Mouse (Mus musculus): ENCODE data around the gene Majin. TPM values are rescaled to one million over a fixed set of nuclear protein-coding genes. Genes with fewer than 3 reads are reported as not detected.

Majin gene
- polyA plus RNA-seq, 1 experiment from 2014 or later, result not detected

DNA sequence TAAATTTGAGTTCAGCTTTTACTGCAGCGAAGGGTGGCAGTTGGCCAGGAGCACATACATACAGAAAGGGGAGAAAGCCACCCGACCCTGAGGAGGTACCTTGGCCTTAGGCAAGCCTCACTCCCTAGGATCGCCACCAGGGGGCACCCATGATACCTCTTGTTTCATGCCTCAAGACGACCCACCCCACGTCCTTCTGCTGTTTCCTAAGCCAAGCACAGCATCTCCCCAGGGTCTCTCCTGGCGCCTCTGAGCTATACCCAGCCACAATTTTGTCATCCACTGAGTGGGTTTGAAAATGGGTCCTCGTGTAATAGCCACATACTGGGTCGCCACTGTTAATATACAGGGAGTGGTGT is 84.0 kb downstream of the Majin start:
- Histone ChIP-seq H3K9ac (no peak overlapping the region), H3K36me3 (no peaks in the 10 kb centered on the region), H3K9me3 (replicated peaks) (no peaks in the 10 kb centered on the region), H3K27ac (no peak overlapping the region), H3K4me1 (0 out of 2 replicates have a peak, but pooled peaks cover 2% of the 10 kb centered on the region), H3K4me2 (replicated peaks) (no peak overlapping the region), H3K27me3 (0 out of 2 replicates have a peak, but pooled peaks cover 4% of the 10 kb centered on the region), H3K4me3 (no peak overlapping the region)
- ATAC-seq (ENCODE audit: low FRiP score), result peak; percentile 66
- 17% methylated on average over 8 of the region's 8 CpGs for WGBS

DNA sequence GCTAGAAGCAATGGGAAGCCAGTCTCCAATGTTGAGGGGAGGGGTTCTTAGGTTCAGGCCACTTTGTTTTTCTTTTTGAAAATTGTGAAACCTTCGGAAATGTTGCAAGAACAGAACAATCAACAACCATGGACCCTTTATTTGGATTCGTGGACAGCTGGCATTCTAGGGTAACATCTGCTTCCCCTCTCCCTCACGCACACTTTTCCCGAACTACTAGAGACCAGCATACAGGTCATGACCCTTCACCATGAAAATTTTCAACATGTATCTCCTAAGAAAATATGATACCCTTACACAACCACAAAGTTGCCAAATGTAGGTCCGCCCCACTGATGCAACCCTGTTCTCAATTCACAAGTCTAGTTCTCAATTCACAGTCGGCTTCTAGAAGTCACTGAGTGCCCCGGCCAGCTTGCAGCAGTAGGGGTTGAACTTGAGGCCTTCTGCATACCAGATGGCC is 84.5 kb downstream of the Majin start:
- no peak overlapping the region for H3K27ac ChIP-seq
- H3K36me3 ChIP-seq, result no peaks in the 10 kb centered on the region
- WGBS, result 83% methylated on average over 7 of the region's 7 CpGs
- no peak overlapping the region for H3K4me3 ChIP-seq
- H3K4me1 ChIP-seq, result 0 out of 2 replicates have a peak, but pooled peaks cover 2% of the 10 kb centered on the region
- H3K4me2 ChIP-seq (replicated peaks), result no peak overlapping the region
- no peaks in the 10 kb centered on the region for H3K9me3 ChIP-seq (replicated peaks)
- no peak for ATAC-seq (ENCODE audit: low FRiP score)
- 0 out of 2 replicates have a peak, but pooled peaks cover 4% of the 10 kb centered on the region for H3K27me3 ChIP-seq
- H3K9ac ChIP-seq, result no peak overlapping the region

DNA sequence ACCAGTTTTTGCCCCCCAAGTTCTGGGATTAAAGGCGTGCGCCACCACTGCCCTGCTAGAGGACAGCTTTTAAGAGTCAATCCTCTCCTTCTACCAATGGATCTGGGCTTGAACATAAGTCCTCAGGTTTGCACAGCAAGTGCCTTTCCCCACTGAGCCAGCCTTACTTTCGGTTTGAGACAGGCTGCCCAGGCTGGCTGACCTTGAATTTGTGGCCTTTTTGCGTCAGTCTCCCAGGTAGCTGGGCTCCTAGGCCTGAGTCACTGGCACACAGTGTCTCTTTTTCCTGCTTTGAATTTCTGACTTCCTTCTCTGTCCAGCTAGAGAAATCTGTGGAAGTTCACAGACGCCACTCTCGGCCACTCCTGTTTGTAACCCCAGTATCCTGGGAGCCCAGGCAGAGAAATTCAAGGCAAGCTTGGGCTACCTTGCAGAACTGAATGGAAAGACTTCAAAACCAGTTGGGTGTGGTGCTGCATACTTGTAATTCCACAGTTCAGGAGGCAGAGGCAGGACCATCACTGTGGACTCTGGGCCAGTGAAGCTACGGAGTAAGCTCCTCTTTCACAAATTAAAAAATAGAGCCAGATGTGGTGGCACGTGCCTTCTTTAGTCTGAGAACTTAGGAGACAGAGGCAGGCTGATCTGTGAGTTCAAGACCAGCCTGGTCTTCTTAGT is 85.7 kb downstream of the Majin start:
- H3K27me3 ChIP-seq, result 0 out of 2 replicates have a peak, but pooled peaks cover 4% of the 10 kb centered on the region
- WGBS, result 87% methylated on average over 8 of the region's 8 CpGs
- H3K4me3 ChIP-seq, result no peak overlapping the region
- H3K4me1 ChIP-seq, result 0 out of 2 replicates have a peak, but pooled peaks cover 2% of the 10 kb centered on the region
- no peak for ATAC-seq (ENCODE audit: low FRiP score)
- no peak overlapping the region for H3K27ac ChIP-seq
- H3K36me3 ChIP-seq, result no peaks in the 10 kb centered on the region
- H3K9ac ChIP-seq, result no peak overlapping the region
- no peak overlapping the region for H3K4me2 ChIP-seq (replicated peaks)
- H3K9me3 ChIP-seq (replicated peaks), result no peaks in the 10 kb centered on the region

DNA sequence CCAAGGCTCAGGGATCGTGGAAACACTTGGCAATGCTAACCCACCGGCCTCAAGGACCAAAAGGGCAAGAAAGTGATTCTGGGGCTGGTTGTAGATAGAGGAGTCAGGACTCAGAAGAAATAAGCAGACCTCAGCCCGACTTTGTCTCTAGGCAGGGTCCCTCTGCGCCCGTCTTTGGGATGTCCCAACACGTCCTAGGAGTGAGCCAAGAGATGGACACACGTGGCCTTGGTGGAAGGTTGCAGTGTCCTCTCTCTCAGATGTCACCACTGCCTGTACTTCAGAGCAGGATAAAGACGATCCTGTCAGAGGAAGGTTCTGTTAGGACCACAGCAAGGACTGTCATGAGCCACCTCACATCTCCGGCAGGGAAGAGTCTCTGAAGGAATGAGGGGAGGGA is 86.5 kb downstream of the Majin start:
- Histone ChIP-seq H3K9me3 (replicated peaks) (no peaks in the 10 kb centered on the region), H3K4me2 (replicated peaks) (no peak overlapping the region), H3K36me3 (no peaks in the 10 kb centered on the region), H3K4me3 (no peak overlapping the region), H3K4me1 (peaks cover 8% of the 10 kb centered on the region), H3K9ac (no peak overlapping the region), H3K27me3 (0 out of 2 replicates have a peak, but pooled peaks cover 4% of the 10 kb centered on the region), H3K27ac (no peak overlapping the region)
- ATAC-seq (ENCODE audit: low FRiP score), result no peak
- 65% methylated on average over 9 of the region's 9 CpGs for WGBS

DNA sequence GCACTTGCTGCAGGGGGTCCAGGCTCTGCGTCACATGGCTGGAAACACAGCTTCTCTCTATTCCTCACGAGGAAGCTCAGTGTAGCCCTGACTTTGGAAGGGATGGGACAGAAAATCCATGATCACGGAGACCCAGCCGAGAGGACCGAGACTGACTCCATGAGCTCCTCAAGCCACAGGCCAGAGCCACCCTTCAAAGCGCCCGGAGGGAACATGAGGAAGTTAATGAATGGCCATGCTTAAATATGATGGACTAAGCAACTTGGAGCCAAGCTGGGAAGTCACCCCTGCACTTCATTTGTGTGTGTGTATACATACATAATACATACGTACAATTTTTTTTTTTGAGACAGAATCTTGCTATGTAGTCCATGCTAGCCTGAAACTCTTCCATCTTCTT is 87.0 kb downstream of the Majin start:
- Histone ChIP-seq H3K9ac (no peak overlapping the region), H3K4me2 (replicated peaks) (no peak overlapping the region), H3K4me3 (no peak overlapping the region), H3K27me3 (0 out of 2 replicates have a peak, but pooled peaks cover 4% of the 10 kb centered on the region), H3K4me1 (peaks cover 10% of the 10 kb centered on the region), H3K36me3 (no peaks in the 10 kb centered on the region), H3K9me3 (replicated peaks) (no peaks in the 10 kb centered on the region), H3K27ac (no peak overlapping the region)
- ATAC-seq (ENCODE audit: low FRiP score), result no peak
- 38% methylated on average over 8 of the region's 8 CpGs for whole genome bisulfite sequencing

DNA sequence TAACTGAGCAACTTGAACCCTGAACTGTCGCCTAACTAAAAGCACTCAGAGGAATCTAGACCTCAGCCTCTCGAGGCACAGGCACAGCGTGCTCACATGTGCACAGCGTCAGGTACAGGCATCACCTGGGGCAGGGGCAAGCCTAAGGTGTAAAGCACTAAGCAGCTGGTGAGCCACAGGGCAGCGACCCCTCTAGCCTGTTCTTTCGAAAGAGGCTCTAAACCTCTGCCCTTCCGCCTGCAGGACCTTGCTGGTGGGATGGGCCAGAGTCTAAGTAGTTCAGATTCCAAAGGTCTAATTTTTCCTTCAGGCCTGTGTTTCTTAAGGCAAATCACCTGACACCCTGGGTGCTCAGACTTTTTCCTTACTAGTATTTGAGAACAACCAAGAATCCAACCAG is 87.9 kb downstream of the Majin start:
- Histone ChIP-seq H3K4me3 (no peak overlapping the region), H3K27ac (no peak overlapping the region), H3K9me3 (replicated peaks) (no peaks in the 10 kb centered on the region), H3K4me1 (peaks cover 10% of the 10 kb centered on the region), H3K27me3 (0 out of 2 replicates have a peak, but pooled peaks cover 4% of the 10 kb centered on the region), H3K4me2 (replicated peaks) (no peak overlapping the region), H3K36me3 (no peaks in the 10 kb centered on the region), H3K9ac (no peak overlapping the region)
- no peak for ATAC-seq (ENCODE audit: low FRiP score)
- 69% methylated on average over 7 of the region's 7 CpGs for WGBS

DNA sequence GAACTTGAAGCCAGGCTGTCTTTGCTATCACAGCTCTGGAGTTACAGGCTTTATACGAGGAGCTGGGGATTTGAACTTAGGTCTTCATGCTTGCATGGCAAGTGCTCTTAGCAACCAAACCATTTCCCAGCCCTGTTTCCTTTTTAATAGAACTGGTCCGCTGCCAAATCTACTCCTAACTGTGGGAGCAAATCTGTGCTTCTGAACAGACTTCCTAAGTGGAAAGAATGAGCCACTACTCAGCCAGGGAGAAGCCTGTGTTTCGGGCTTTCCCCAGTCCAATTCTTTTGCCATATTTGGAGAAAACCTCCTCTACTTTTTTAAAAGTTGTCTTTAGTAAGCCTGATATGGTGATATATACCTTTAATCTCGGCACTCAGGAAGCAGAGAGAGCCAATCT is 88.5 kb downstream of the Majin start:
- Histone ChIP-seq H3K9ac (no peak overlapping the region), H3K4me3 (no peak overlapping the region), H3K36me3 (no peaks in the 10 kb centered on the region), H3K4me2 (replicated peaks) (no peak overlapping the region), H3K27me3 (0 out of 2 replicates have a peak, but pooled peaks cover 4% of the 10 kb centered on the region), H3K4me1 (peaks cover 14% of the 10 kb centered on the region), H3K9me3 (replicated peaks) (no peaks in the 10 kb centered on the region), H3K27ac (no peak overlapping the region)
- no peak for ATAC-seq (ENCODE audit: low FRiP score)
- 86% methylated on average over 4 of the region's 4 CpGs for WGBS

DNA sequence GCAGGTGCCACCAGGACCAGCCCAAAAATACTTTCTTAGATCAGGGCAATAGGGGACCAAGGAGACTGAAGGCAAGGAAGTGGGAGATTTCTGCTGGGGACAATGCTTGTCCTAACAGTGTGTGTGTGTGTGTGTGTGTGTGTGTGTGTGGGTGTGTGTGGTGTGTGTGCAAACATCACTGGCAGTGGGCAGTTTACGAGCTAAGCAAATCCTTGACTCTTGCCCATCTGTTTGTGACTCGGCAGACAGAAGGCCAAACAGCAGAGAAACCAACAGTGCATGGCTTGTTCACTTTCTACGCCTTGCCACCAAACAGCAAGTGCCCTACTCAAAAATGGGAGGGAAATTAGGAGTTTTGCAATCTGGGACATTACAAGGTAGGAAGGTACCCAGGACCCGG is 89.4 kb downstream of the Majin start:
- Histone ChIP-seq H3K4me3 (no peak overlapping the region), H3K9ac (no peak overlapping the region), H3K27me3 (0 out of 2 replicates have a peak, but pooled peaks cover 4% of the 10 kb centered on the region), H3K36me3 (no peaks in the 10 kb centered on the region), H3K9me3 (replicated peaks) (no peaks in the 10 kb centered on the region), H3K4me1 (peaks cover 20% of the 10 kb centered on the region), H3K27ac (no peak overlapping the region), H3K4me2 (replicated peaks) (no peak overlapping the region)
- 87% methylated on average over 4 of the region's 4 CpGs for WGBS
- no peak for ATAC-seq (ENCODE audit: low FRiP score)

MicroRNAs encoded within 50 kb of the gene (microRNA counts, 519-probe panel; counts per million panel counts)
- microRNA mmu-miR-192, result 1,391 counts per million, percentile 59 among the panel's probes with 10 or more counts

Small RNAs within 50 kb of the gene (microRNA-seq; reads per million reads assigned to microRNA genes)
- 87.3 reads per million, percentile 43 among the genes with 10 or more reads in this experiment for gene Mir192
- 68.1 reads per million, percentile 40 among the genes with 10 or more reads in this experiment for gene Mir194-2

Other genes starting within 250 kb of the Majin start
- 47.4 and 49.2 TPM in 2 replicates for gene Pola2, start 220.2 kb upstream of the Majin start, polyA plus RNA-seq (2016; fragmentation: Nextera tagmentation; extraction: Ambion mirVana)
- not detected in 2 replicates for gene Slc22a20, start 198.2 kb upstream of the Majin start, polyA plus RNA-seq (2016; fragmentation: Nextera tagmentation; extraction: Ambion mirVana)
- 5.5 and 7.7 TPM in 2 replicates for gene Capn1, start 168.5 kb upstream of the Majin start, polyA plus RNA-seq (2016; fragmentation: Nextera tagmentation; extraction: Ambion mirVana)
- gene Syvn1, start 137.8 kb upstream of the Majin start, polyA plus RNA-seq (2016; fragmentation: Nextera tagmentation; extraction: Ambion mirVana), result 31.7 and 32.8 TPM in 2 replicates
- gene Mrpl49, start 126.6 kb upstream of the Majin start, polyA plus RNA-seq (2016; fragmentation: Nextera tagmentation; extraction: Ambion mirVana), result 65.1 and 67.5 TPM in 2 replicates
- gene Fau, start 126.5 kb upstream of the Majin start, polyA plus RNA-seq (2016; fragmentation: Nextera tagmentation; extraction: Ambion mirVana), result 561 and 621 TPM in 2 replicates
- 33.6 and 34.4 TPM in 2 replicates for gene Znhit2, start 123.2 kb upstream of the Majin start, polyA plus RNA-seq (2016; fragmentation: Nextera tagmentation; extraction: Ambion mirVana)
- gene Tm7sf2, start 116.0 kb upstream of the Majin start, polyA plus RNA-seq (2016; fragmentation: Nextera tagmentation; extraction: Ambion mirVana), result 38.0 and 40.3 TPM in 2 replicates
- 78.8 and 79.7 TPM in 2 replicates for gene Vps51, start 107.2 kb upstream of the Majin start, polyA plus RNA-seq (2016; fragmentation: Nextera tagmentation; extraction: Ambion mirVana)
- not detected in 2 replicates for gene Tmem262, start 104.4 kb upstream of the Majin start, polyA plus RNA-seq (2016; fragmentation: Nextera tagmentation; extraction: Ambion mirVana)
- gene Gm28374, start 102.1 kb upstream of the Majin start, polyA plus RNA-seq (2016; fragmentation: Nextera tagmentation; extraction: Ambion mirVana), result 2.5 and 2.7 TPM in 2 replicates
- gene Zfpl1, start 99.4 kb upstream of the Majin start, polyA plus RNA-seq (2016; fragmentation: Nextera tagmentation; extraction: Ambion mirVana), result 68.9 and 75.0 TPM in 2 replicates
- 24.5 and 25.4 TPM in 2 replicates for gene Cdca5, start 99.4 kb upstream of the Majin start, polyA plus RNA-seq (2016; fragmentation: Nextera tagmentation; extraction: Ambion mirVana)
- 0.35 and 0.38 TPM in 2 replicates for gene AC131692.1, start 90.0 kb upstream of the Majin start, polyA plus RNA-seq (2016; fragmentation: Nextera tagmentation; extraction: Ambion mirVana)
- gene Naaladl1, start 78.6 kb upstream of the Majin start, polyA plus RNA-seq (2016; fragmentation: Nextera tagmentation; extraction: Ambion mirVana), result 0.54 and 0.70 TPM in 2 replicates
- 47.9 and 48.3 TPM in 2 replicates for gene Sac3d1, start 65.7 kb upstream of the Majin start, polyA plus RNA-seq (2016; fragmentation: Nextera tagmentation; extraction: Ambion mirVana)
- gene Snx15, start 56.1 kb upstream of the Majin start, polyA plus RNA-seq (2016; fragmentation: Nextera tagmentation; extraction: Ambion mirVana), result 33.2 and 33.4 TPM in 2 replicates
- 0.22 TPM in 1 of 2 replicates, not detected in the other for gene Batf2, start 43.4 kb upstream of the Majin start, polyA plus RNA-seq (2016; fragmentation: Nextera tagmentation; extraction: Ambion mirVana)
- 91.6 and 94.6 TPM in 2 replicates for gene Arl2, start 42.8 kb upstream of the Majin start, polyA plus RNA-seq (2016; fragmentation: Nextera tagmentation; extraction: Ambion mirVana)
- 1.4 and 1.5 TPM in 2 replicates for gene Gpha2, start 42.0 kb downstream of the Majin start, polyA plus RNA-seq (2016; fragmentation: Nextera tagmentation; extraction: Ambion mirVana)
- gene Ppp2r5b, start 51.5 kb downstream of the Majin start, polyA plus RNA-seq (2016; fragmentation: Nextera tagmentation; extraction: Ambion mirVana), result 66.3 and 72.2 TPM in 2 replicates
- 14.7 and 15.4 TPM in 2 replicates for gene Atg2a, start 57.3 kb downstream of the Majin start, polyA plus RNA-seq (2016; fragmentation: Nextera tagmentation; extraction: Ambion mirVana)
- gene Ehd1, start 92.3 kb downstream of the Majin start, polyA plus RNA-seq (2016; fragmentation: Nextera tagmentation; extraction: Ambion mirVana), result 90.8 and 92.7 TPM in 2 replicates
- 0.48 and 0.61 TPM in 2 replicates for gene Cdc42bpg, start 122.1 kb downstream of the Majin start, polyA plus RNA-seq (2016; fragmentation: Nextera tagmentation; extraction: Ambion mirVana)
- gene Men1, start 150.6 kb downstream of the Majin start, polyA plus RNA-seq (2016; fragmentation: Nextera tagmentation; extraction: Ambion mirVana), result 91.5 and 95.8 TPM in 2 replicates
- 15.0 and 16.0 TPM in 2 replicates for gene Map4k2, start 156.7 kb downstream of the Majin start, polyA plus RNA-seq (2016; fragmentation: Nextera tagmentation; extraction: Ambion mirVana)
- gene Sf1, start 179.3 kb downstream of the Majin start, polyA plus RNA-seq (2016; fragmentation: Nextera tagmentation; extraction: Ambion mirVana), result 168 and 176 TPM in 2 replicates
- 1.8 and 3.9 TPM in 2 replicates for gene Pygm, start 200.0 kb downstream of the Majin start, polyA plus RNA-seq (2016; fragmentation: Nextera tagmentation; extraction: Ambion mirVana)
- 20.0 and 23.0 TPM in 2 replicates for gene Rasgrp2, start 215.0 kb downstream of the Majin start, polyA plus RNA-seq (2016; fragmentation: Nextera tagmentation; extraction: Ambion mirVana)
- gene Nrxn2, start 234.3 kb downstream of the Majin start, polyA plus RNA-seq (2016; fragmentation: Nextera tagmentation; extraction: Ambion mirVana), result 21.3 and 23.0 TPM in 2 replicates